Mouse (Mus musculus): Measurements from ENCODE around the gene Rab3gap2. TPM values are rescaled to one million over a fixed set of nuclear protein-coding genes. Genes with fewer than 3 reads are reported as not detected.
A peak's percentile ranks its signal among the peaks of the same experiment; 100 is the strongest.
"Not testable (repeated sequence)": the region's sequence is repeated elsewhere in the genome, so short reads cannot be mapped to it uniquely, and the experiment has no call there.

The Rab3gap2 gene
- polyA plus RNA-seq, 1 experiment from 2014 or later: 15.8 TPM

DNA sequence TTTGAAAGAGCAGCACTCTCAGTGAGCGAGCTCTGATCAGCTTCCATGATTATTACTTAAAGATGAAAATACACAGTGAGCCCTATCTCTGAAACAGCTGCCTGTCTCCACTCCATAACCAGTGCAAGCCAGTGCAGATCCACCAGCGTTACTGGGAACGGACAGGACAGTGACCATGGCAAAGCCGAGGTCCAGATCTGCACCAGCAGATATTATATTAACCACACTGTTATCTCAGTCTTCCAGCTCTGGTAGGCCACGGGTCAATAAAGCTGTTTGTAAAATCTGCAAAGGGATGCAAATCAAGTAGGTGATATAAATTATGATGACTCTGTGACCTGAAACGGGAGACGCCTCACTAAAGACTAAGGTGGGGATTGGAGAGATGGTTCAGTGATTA is 103.7 kb downstream of the Rab3gap2 start:
- Histone ChIP-seq H3K9ac (ENCODE audit: low read depth, low read length) (no peak overlapping the region), H3K4me3 (ENCODE audit: low read depth, low read length) (no peak overlapping the region), H3K27ac (ENCODE audit: low read depth, low read length) (peak overlapping the region; percentile 80), H3K4me2 (replicated peaks; ENCODE audit: low read depth) (peak overlapping the region; percentile 39), H3K27me3 (replicated peaks; ENCODE audit: control insufficient read depth, insufficient read depth, low read length) (no peaks in the 10 kb centered on the region), H3K36me3 (ENCODE audit: control insufficient read depth, insufficient read depth) (peaks cover 16% of the 10 kb centered on the region), H3K9me3 (ENCODE audit: control insufficient read depth) (no peaks in the 10 kb centered on the region), H3K4me1 (replicated peaks; ENCODE audit: control insufficient read depth, insufficient read depth, low read length) (peaks cover 6% of the 10 kb centered on the region; the same call in 1 of the 2 replicates)
- WGBS: 43% methylated on average over 7 of the region's 7 CpGs
- no peak for ATAC-seq
- no peak for TF ChIP-seq CTCF (IDR thresholded peaks at IDR 0.05; ENCODE audit: low read depth)

DNA sequence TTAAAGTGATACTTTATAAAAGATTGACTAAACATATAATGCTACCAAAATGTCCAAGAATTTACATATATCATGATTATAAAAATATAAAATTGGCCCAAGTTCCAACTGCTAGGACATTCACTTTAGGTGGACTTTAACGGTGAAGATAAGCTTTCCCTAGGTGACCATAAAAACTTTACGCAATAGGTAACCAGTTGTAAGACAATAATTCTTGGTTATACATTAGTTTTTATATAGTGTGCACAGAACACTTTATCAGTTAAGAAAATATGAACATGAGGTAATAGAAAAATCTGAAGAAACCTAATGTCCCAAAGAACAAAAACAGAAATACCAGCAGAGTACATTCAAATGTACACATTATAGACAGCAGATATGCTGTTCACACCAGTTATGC is 104.4 kb downstream of the Rab3gap2 start:
- H3K36me3 ChIP-seq (ENCODE audit: control insufficient read depth, insufficient read depth): peaks cover 14% of the 10 kb centered on the region
- H3K4me3 ChIP-seq (ENCODE audit: low read depth, low read length): 0 out of 2 replicates have a peak overlapping the region, but pooled peaks have one; percentile 4
- WGBS: 44% methylated on average over 2 of the region's 2 CpGs
- no peak overlapping the region for H3K9ac ChIP-seq (ENCODE audit: low read depth, low read length)
- TF ChIP-seq CTCF (IDR thresholded peaks at IDR 0.05; ENCODE audit: low read depth): no peak
- H3K27me3 ChIP-seq (replicated peaks; ENCODE audit: control insufficient read depth, insufficient read depth, low read length): no peaks in the 10 kb centered on the region
- peak overlapping the region; percentile 80 for H3K27ac ChIP-seq (ENCODE audit: low read depth, low read length)
- H3K4me2 ChIP-seq (replicated peaks; ENCODE audit: low read depth): peak overlapping the region; percentile 44
- ATAC-seq: peak; percentile 70
- no peaks in the 10 kb centered on the region for H3K9me3 ChIP-seq (ENCODE audit: control insufficient read depth)
- H3K4me1 ChIP-seq (replicated peaks; ENCODE audit: control insufficient read depth, insufficient read depth, low read length): peaks cover 6% of the 10 kb centered on the region; the same call in 1 of the 2 replicates

DNA sequence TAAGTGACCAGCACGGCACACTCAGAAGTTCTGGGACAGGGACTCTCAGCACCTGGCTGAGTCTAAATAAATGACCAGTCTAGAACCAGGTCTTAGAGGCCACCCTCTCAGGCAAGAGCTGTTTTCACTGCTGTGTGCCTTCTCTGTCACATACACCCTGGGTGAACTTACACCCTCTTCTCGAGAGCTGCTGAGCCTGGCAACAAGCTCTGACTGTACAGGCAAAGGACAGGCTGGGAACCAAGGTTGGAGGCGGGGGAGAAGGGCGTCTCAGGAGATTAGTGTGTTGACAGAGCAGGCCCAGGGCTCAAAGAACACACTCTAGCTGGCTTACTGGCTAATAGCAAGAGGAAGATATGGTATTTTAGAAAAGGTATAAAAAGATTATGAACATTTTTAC is 105.0 kb downstream of the Rab3gap2 start:
- H3K36me3 ChIP-seq (ENCODE audit: control insufficient read depth, insufficient read depth): peaks cover 20% of the 10 kb centered on the region
- H3K27ac ChIP-seq (ENCODE audit: low read depth, low read length): peak overlapping the region; percentile 76
- H3K27me3 ChIP-seq (replicated peaks; ENCODE audit: control insufficient read depth, insufficient read depth, low read length): no peaks in the 10 kb centered on the region
- 0 out of 2 replicates have a peak overlapping the region, but pooled peaks have one; percentile 4 for H3K4me3 ChIP-seq (ENCODE audit: low read depth, low read length)
- ATAC-seq: peak; percentile 81
- 30% methylated on average over 4 of the region's 4 CpGs for WGBS
- H3K9me3 ChIP-seq (ENCODE audit: control insufficient read depth): no peaks in the 10 kb centered on the region
- peak overlapping the region; percentile 44 for H3K4me2 ChIP-seq (replicated peaks; ENCODE audit: low read depth)
- peaks cover 6% of the 10 kb centered on the region; the same call in 1 of the 2 replicates for H3K4me1 ChIP-seq (replicated peaks; ENCODE audit: control insufficient read depth, insufficient read depth, low read length)
- H3K9ac ChIP-seq (ENCODE audit: low read depth, low read length): no peak overlapping the region
- no peak for TF ChIP-seq CTCF (IDR thresholded peaks at IDR 0.05; ENCODE audit: low read depth)

DNA sequence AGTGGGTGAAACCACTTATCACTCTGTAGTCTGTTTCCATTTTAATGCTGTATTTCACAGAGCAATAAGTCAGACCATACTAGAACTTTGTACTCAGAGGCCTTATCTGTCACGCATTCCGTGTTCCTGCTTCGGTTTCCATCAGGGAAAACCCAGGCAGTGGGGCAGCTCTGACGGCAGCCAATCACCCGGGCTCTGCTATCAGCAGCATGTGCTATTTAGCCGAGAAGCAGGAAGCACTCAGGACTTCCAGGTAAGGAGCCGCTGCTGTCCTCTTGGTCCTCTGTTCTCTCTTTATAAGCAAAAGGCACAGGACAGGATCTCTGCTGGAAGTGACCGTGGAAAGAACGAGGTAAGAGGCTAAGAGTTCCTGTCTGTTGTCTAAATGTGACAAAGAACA is 108.0 kb downstream of the Rab3gap2 start:
- no peaks in the 10 kb centered on the region for H3K9me3 ChIP-seq (ENCODE audit: control insufficient read depth)
- H3K27me3 ChIP-seq (replicated peaks; ENCODE audit: control insufficient read depth, insufficient read depth, low read length): no peaks in the 10 kb centered on the region
- peak; percentile 81 for ATAC-seq
- H3K36me3 ChIP-seq (ENCODE audit: control insufficient read depth, insufficient read depth): peaks cover 35% of the 10 kb centered on the region
- TF ChIP-seq CTCF (IDR thresholded peaks at IDR 0.05; ENCODE audit: low read depth): no peak
- H3K4me3 ChIP-seq (ENCODE audit: low read depth, low read length): peak overlapping the region; percentile 34
- H3K4me2 ChIP-seq (replicated peaks; ENCODE audit: low read depth): peak overlapping the region; percentile 59
- peaks cover 6% of the 10 kb centered on the region; the same call in 1 of the 2 replicates for H3K4me1 ChIP-seq (replicated peaks; ENCODE audit: control insufficient read depth, insufficient read depth, low read length)
- peak overlapping the region; percentile 50 for H3K9ac ChIP-seq (ENCODE audit: low read depth, low read length)
- WGBS: 37% methylated on average over 9 of the region's 9 CpGs
- peak overlapping the region; percentile 90 for H3K27ac ChIP-seq (ENCODE audit: low read depth, low read length)

DNA sequence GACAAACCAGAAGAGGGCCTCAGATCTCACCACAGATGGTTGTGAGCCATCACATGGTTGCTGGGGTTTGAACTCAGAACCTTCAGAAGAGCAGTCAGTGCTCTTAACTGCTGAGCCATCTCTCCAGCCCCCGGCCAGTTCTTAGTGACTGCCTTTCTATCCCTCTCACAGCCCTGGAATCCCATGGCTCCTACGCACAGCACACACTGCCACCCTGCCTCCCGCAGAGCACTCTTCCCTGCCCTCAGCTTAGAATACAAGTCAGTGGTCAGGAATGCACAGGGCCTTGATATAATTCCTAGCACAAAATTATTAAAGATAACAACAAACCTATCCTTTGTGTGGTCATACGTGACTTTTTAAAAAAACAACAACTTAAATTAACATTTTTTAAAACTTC is 110.6 kb downstream of the Rab3gap2 start:
- Histone ChIP-seq H3K4me1 (replicated peaks; ENCODE audit: control insufficient read depth, insufficient read depth, low read length) (peaks cover 6% of the 10 kb centered on the region; the same call in 1 of the 2 replicates), H3K9ac (ENCODE audit: low read depth, low read length) (no peak overlapping the region), H3K27me3 (replicated peaks; ENCODE audit: control insufficient read depth, insufficient read depth, low read length) (no peaks in the 10 kb centered on the region), H3K36me3 (ENCODE audit: control insufficient read depth, insufficient read depth) (peaks cover 51% of the 10 kb centered on the region), H3K4me3 (ENCODE audit: low read depth, low read length) (no peak overlapping the region), H3K27ac (ENCODE audit: low read depth, low read length) (0 out of 2 replicates have a peak overlapping the region, but pooled peaks have one; percentile 90), H3K9me3 (ENCODE audit: control insufficient read depth) (no peaks in the 10 kb centered on the region), H3K4me2 (replicated peaks; ENCODE audit: low read depth) (peak overlapping the region; percentile 59; the same call in 1 of the 2 replicates)
- peak; percentile 7; the same call in 1 of the 2 replicates for ATAC-seq
- 66% methylated on average over 4 of the region's 4 CpGs for WGBS
- TF ChIP-seq CTCF (IDR thresholded peaks at IDR 0.05; ENCODE audit: low read depth): peak; percentile 29; the same call in 1 of the 2 replicates

DNA sequence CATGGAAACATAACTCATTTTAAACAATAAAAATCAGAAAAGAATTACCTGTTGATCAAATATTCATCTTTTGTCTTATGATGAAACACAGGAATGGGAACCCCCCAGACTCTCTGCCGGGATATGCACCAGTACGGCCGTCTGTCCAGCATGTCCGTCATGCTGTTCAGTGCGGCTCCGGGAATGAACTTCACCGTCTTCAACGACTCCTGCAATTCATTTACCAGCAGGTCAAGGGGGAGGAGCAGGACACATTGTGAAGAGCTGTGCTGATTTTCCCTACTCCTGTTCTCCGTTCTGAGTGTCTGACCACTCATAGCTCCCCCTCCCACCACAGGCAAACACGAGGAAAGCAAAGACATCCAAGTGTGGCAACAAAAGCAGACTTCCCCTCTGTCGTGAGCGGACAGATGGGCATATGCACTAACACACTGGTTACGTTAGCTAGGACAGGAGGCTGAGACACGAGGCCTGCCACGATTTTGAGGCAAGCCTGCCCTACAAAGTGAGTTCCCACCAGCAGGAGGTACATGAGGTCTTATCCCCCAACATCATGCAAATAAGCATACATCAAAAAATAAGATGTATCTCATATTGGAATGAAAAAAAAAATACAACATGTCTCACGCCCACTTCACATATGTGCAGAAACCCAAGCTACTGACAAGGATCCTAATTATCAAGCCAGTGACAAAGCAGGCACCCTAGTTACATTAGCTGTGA is 112.1 kb downstream of the Rab3gap2 start:
- ATAC-seq: no peak
- Histone ChIP-seq H3K36me3 (ENCODE audit: control insufficient read depth, insufficient read depth) (peaks cover 64% of the 10 kb centered on the region), H3K4me1 (replicated peaks; ENCODE audit: control insufficient read depth, insufficient read depth, low read length) (peaks cover 5% of the 10 kb centered on the region; the same call in 1 of the 2 replicates), H3K4me3 (ENCODE audit: low read depth, low read length) (no peak overlapping the region), H3K27ac (ENCODE audit: low read depth, low read length) (no peak overlapping the region; the same call in 1 of the 2 replicates), H3K9ac (ENCODE audit: low read depth, low read length) (no peak overlapping the region), H3K9me3 (ENCODE audit: control insufficient read depth) (no peaks in the 10 kb centered on the region), H3K27me3 (replicated peaks; ENCODE audit: control insufficient read depth, insufficient read depth, low read length) (no peaks in the 10 kb centered on the region), H3K4me2 (replicated peaks; ENCODE audit: low read depth) (no peak overlapping the region)
- WGBS: 77% methylated on average over 16 of the region's 16 CpGs
- no peak for TF ChIP-seq CTCF (IDR thresholded peaks at IDR 0.05; ENCODE audit: low read depth)

DNA sequence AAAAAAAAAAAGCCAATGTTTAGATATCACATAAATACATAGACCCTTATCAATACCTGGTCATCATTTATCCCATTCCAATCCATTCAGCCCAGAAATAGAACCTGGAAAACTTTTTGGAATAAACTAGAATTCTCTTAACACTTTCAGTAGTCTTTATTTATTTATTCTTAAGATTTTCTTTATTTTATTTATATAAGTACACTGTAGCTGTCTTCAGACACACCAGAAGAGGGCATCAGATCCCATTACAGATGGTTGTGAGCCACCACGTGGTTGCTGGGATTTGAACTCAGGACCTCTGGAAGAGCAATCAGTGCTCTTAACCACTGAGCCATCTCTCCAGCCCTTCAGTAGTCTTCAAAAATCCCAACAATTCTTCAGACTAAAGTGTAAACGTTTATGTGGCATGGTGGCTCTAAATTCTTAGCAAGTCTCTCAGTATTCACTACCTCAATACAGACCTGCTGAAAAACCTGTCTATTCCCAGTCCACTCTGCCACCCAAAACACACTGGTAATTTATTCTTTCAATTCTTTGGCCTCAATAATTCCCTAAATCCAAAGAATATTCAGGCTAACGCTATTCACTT is 123.9 kb downstream of the Rab3gap2 start:
- H3K4me3 ChIP-seq (ENCODE audit: low read depth, low read length): peak overlapping the region; percentile 85
- not testable (repeated sequence) for H3K9me3 ChIP-seq (ENCODE audit: control insufficient read depth); H3K27me3 ChIP-seq (replicated peaks; ENCODE audit: control insufficient read depth, insufficient read depth, low read length); ATAC-seq; H3K9ac ChIP-seq (ENCODE audit: low read depth, low read length); H3K27ac ChIP-seq (ENCODE audit: low read depth, low read length); H3K4me1 ChIP-seq (replicated peaks; ENCODE audit: control insufficient read depth, insufficient read depth, low read length)
- peaks cover 37% of the 10 kb centered on the region for H3K36me3 ChIP-seq (ENCODE audit: control insufficient read depth, insufficient read depth)
- 47% methylated on average over 3 of the region's 3 CpGs for WGBS
- peak overlapping the region; percentile 79 for H3K4me2 ChIP-seq (replicated peaks; ENCODE audit: low read depth)
